Comparison of ENCODE assay signal across 27 mouse cellular contexts in genomic region chr4:58109793-58110192, GRCm38 (mm10).
"Had no signal": no experiment of that assay in that cellular context is flagged by ENCODE, and none has a peak within 500 bp of the region (broad histone marks: within the 10 kb centered on the region; RNA-seq: fewer than 3 reads in every experiment).

No protein-coding gene starts in this region.

- H3K4me3 ChIP-seq: embryonic facial prominence, embryonic 10.5 days; embryonic facial prominence, embryonic 12.5 days; embryonic facial prominence, embryonic 13.5 days; embryonic facial prominence, embryonic 15.5 days; erythroblast, embryonic 14.5 days; forebrain, embryonic 10.5 days; forebrain, embryonic 12.5 days; forebrain, embryonic 13.5 days; forebrain, embryonic 15.5 days; gastrocnemius, adult 2 months had no signal

- H3K4me1 ChIP-seq: embryonic facial prominence, embryonic 10.5 days; embryonic facial prominence, embryonic 12.5 days; embryonic facial prominence, embryonic 13.5 days; embryonic facial prominence, embryonic 15.5 days; forebrain, embryonic 10.5 days; forebrain, embryonic 12.5 days; forebrain, embryonic 13.5 days; forebrain, embryonic 15.5 days had no signal

- H3K36me3 ChIP-seq: embryonic facial prominence, embryonic 10.5 days; embryonic facial prominence, embryonic 12.5 days; forebrain, embryonic 10.5 days; forebrain, embryonic 12.5 days; forebrain, embryonic 15.5 days had no signal

- H3K9me3 ChIP-seq: embryonic facial prominence, embryonic 10.5 days; embryonic facial prominence, embryonic 12.5 days; embryonic facial prominence, embryonic 13.5 days; embryonic facial prominence, embryonic 15.5 days; forebrain, embryonic 10.5 days; forebrain, embryonic 12.5 days; forebrain, embryonic 13.5 days; forebrain, embryonic 15.5 days had no signal

- H3K9ac ChIP-seq: embryonic facial prominence, embryonic 12.5 days; embryonic facial prominence, embryonic 13.5 days; embryonic facial prominence, embryonic 15.5 days; forebrain, embryonic 12.5 days; forebrain, embryonic 13.5 days; forebrain, embryonic 15.5 days; forebrain, postnatal 0 days had no signal

- H3K27me3 ChIP-seq: embryonic facial prominence, embryonic 12.5 days; embryonic facial prominence, embryonic 13.5 days; embryonic facial prominence, embryonic 15.5 days; forebrain, embryonic 12.5 days; forebrain, embryonic 13.5 days; forebrain, embryonic 15.5 days had no signal

- H3K4me2 ChIP-seq: embryonic facial prominence, embryonic 12.5 days; embryonic facial prominence, embryonic 13.5 days; embryonic facial prominence, embryonic 15.5 days; forebrain, embryonic 12.5 days; forebrain, embryonic 13.5 days; forebrain, embryonic 15.5 days had no signal

- ATAC-seq: forebrain, embryonic 13.5 days; forebrain, embryonic 14.5 days; forebrain, embryonic 15.5 days; forebrain, embryonic 16.5 days; forebrain, postnatal 0 days had no signal

- H3K27ac ChIP-seq: embryonic facial prominence, embryonic 10.5 days; embryonic facial prominence, embryonic 12.5 days; embryonic facial prominence, embryonic 13.5 days; embryonic facial prominence, embryonic 15.5 days; forebrain, embryonic 10.5 days; forebrain, embryonic 12.5 days; forebrain, embryonic 13.5 days; forebrain, embryonic 15.5 days; gastrocnemius, adult 2 months had no signal

- DNase-seq: cerebellum, adult 2 months; cerebellum, adult 8-10 months; cerebellum, adult 9-10 months; cerebellum, adult 9-11 months; cerebellum, postnatal 10 days; cerebellum, postnatal 14 days; cerebellum, postnatal 25 days; cerebellum, postnatal 36 days; embryo, embryonic 11 days; forebrain, postnatal 0 days; gastrocnemius, adult 2 months; gastrocnemius, postnatal 10 days; gastrocnemius, postnatal 14 days; gastrocnemius, postnatal 25 days; gastrocnemius, postnatal 36 days; heart, adult 18-20 months had no signal
